Mouse (Mus musculus) left cerebral cortex, postnatal 25 days (tissue): ENCODE measurements around the gene Chst12. TPM values are rescaled to one million over a fixed set of nuclear protein-coding genes. Genes with fewer than 3 reads are reported as not detected.

Source experiments
- DNase-seq, 2 experiments: peaks; one replicate each; pipeline ENCODE4 v3.0.0; 2022; ENCODE audit warnings: low spot score in 2 of 2, mixed read lengths in 1 of 2
- intact Hi-C: fragments of 180-260 bp; cut with DNase I; formaldehyde crosslinking; loops from one replicate; pipeline ENCODE4 v1.15.1; 2025
- total RNA-seq, 2 experiments: library from RNA; stranded (reverse); gene quantifications; 2 replicates each; pipeline ENCODE4 v1.2.3; 2021

The Chst12 gene
- total RNA-seq, 2 experiments from 2014 or later = 17.0 to 17.3 TPM

GRCm38 (mm10) chr5:140514799-140515486, 9.6 kb downstream of the Chst12 start:
- no peak for DNase-seq
- intact Hi-C loops = no loop called here

DNA sequence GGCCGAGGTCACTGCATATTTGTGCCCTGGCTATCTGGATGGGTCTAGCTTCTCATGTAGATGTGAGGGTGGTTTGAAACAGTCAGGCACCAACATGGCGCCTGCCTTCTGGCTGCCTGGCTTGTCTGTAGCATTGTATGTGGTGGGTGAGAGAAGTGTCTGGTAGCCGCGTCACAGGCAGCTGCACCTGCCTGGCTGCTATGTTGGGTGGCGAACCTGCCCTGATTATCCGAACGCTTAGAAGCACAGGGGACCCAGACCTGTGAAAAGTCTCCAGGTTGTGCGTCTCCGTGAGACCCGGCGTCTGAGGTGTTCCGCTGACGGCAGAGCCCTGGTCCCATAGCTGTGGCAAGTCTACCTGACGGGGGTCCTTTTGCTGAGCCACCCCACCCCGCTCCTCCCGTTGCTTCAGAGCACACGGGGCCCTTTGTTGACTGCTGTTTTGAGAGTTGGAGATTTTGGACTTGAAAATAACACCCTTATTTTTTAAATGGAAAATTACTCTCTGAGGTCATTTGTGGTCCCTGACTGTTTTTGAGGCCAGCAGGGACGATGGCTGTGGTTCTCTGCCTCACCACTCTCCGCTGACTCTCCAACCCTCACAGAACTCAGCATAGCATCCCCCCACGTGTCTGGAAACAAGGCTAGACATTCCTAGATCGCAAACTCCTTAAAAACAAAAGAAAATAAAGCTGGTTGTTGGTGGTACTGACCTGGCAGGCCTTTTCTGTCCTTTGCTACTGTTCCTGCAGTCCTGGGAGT, 12.0 kb downstream of the Chst12 start:
- intact Hi-C loops = no loop called here
- no peak for DNase-seq

GRCm38 (mm10) chr5:140517921-140518230, 12.5 kb downstream of the Chst12 start:
- intact Hi-C loops = no loop called here
- DNase-seq = no peak

DNA sequence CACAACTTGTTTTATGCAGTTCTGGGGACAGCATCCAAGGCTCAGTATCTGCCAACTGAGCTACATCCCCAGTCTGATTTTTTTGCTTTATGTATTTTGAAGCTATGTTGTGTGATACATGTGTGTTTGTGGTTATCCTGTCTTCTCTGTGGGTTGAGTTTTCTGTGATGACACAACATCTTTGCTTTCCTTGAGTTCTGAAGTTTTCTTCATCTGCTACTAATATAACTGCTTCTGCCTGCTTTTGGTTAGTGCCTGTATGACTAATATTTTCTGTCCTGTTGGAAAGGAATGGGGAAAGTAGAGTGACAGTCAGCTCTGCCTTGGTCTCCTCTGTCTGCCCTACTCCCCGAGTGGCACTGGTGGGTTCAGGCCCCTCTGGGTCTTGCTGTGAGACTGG, 15.8 kb downstream of the Chst12 start:
- no peak for DNase-seq
- intact Hi-C loops = no loop called here

DNA sequence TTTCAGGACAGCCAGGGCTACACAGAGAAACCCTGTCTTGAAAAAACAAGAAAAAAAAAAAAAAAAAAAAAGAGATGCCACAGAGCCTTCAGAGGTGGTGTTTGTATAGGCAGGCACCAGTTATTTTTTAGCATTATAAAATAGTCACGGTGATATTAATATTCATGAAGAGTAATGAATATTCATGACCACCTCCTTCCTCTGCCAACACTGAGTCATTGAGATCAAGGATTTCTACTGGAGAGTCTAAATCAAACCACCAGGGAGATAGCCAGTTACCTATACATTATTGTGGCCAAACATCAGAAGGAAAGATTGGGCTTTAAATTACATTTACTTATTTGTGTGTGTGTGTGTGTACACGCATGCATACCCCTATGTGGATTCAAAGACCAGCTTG, 21.4 kb downstream of the Chst12 start:
- no peak for DNase-seq
- intact Hi-C loops = no loop called here

GRCm38 (mm10) chr5:140538111-140538683, 32.8 kb downstream of the Chst12 start:
- intact Hi-C loops = loop anchor here (5.0 kb wide), 2 partner anchors 121 to 701 kb away; partner anchors contain the start of gene Eif3b
- no peak for DNase-seq

GRCm38 (mm10) chr5:140540106-140540505, 34.8 kb downstream of the Chst12 start:
- peak; percentile 73 to 77 for DNase-seq
- intact Hi-C loops = loop anchor here (1.0 to 2.0 kb wide), 3 partner anchors 124 to 209 kb away; no protein-coding TSS in a partner anchor

GRCm38 (mm10) chr5:140542811-140543575, 37.6 kb downstream of the Chst12 start:
- peak; percentile 52 to 60 for DNase-seq
- intact Hi-C loops = loop anchor here (2.0 kb wide), 1 partner anchor 66 kb away; no protein-coding TSS in a partner anchor

- intact Hi-C loops = no loop called here
- DNase-seq = no peak
These were observed 40.3 kb downstream of the Chst12 start for GRCm38 (mm10) chr5:140545651-140546050.

DNA sequence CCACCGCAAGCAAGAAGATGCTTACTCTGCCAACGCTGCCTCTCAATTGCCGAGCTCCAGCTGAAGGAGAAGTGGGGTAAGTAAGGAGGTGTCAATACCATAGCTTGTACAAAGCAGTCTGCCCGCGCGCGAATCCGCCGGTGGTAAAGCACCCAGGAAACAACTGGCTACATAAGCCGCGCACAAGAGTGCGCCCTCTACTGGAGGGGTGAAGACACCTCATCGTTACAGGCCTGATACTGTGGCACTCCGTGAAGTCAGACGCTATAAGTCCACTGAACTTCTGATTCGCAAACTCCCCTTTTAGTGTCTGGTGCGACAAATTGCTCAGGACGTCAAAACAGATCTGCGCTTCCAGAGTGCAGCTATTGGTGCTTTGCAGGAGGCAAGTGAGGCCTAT, 41.0 kb downstream of the Chst12 start:
- intact Hi-C loops = no loop called here
- DNase-seq = no peak

DNA sequence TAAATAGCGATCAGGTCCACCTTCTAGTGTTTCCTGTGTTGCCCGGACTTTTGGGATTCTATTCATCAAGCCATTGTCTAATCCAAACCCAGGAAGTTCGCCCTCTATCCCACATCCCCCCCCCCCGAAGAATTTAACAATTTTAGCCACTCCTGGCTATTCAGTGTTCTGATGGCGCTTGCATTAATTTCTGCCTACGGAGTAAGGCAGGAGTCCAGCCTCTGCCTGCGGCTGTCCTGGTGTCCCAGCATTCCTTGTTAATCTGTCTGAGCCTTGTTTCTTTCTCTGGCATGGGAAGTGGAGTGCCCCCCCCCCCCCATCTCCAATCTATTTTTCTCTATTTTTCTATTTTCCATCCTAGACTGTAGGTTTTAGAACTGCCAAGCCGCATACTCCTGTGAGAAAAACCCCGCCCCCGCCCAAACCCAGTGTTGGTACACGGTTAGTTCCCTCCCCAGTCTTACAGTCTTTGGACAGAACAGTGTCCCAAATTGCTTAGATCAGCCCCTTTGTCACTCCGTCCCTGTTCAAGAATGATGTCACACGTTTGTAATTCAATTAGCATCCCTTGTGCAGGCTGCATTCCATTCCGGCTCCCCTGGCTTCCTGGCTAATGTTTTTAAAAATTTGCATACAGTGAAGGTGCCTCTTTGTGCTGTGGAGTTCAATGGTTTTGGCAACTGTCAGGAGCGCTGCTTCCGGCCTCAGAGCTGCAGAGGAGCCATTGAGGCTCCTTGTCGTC, 44.1 kb downstream of the Chst12 start:
- intact Hi-C loops = no loop called here
- peak in 1 of 2 experiments; percentile 69 for DNase-seq

- no peak for DNase-seq
- intact Hi-C loops = no loop called here
These were observed 48.4 kb downstream of the Chst12 start for GRCm38 (mm10) chr5:140553719-140554118.

- DNase-seq = no peak
- intact Hi-C loops = no loop called here
These were observed 51.5 kb downstream of the Chst12 start for GRCm38 (mm10) chr5:140556859-140557258.

DNA sequence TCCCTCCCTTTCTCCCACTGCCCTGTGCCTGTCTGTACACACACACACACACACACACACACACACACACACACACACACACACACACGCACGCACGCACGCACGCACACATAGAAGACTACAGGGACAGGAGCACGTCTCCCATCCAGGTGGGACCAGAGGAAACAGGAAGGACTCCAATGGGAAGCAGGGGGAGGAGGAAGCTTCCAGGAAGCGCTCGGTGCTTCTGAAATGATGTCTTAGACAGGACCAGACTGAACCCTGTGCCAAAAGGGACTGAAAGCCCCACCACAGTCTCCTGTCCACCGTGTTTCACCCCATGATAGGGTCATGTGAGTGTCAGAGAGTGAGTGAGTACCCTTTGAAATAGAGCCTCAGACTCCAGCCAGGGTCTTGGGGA, 57.3 kb downstream of the Chst12 start:
- intact Hi-C loops = no loop called here
- no peak for DNase-seq

GRCm38 (mm10) chr5:140564896-140565295, 59.5 kb downstream of the Chst12 start, which contains the start of gene Grifin:
Gene Grifin (minus strand): TSS chr5:140565071.
- no peak for DNase-seq
- intact Hi-C loops = no loop called here

- DNase-seq = peak; percentile 14 to 24
- intact Hi-C loops = no loop called here
These were observed 60.1 kb downstream of the Chst12 start for GRCm38 (mm10) chr5:140565451-140565850.

DNA sequence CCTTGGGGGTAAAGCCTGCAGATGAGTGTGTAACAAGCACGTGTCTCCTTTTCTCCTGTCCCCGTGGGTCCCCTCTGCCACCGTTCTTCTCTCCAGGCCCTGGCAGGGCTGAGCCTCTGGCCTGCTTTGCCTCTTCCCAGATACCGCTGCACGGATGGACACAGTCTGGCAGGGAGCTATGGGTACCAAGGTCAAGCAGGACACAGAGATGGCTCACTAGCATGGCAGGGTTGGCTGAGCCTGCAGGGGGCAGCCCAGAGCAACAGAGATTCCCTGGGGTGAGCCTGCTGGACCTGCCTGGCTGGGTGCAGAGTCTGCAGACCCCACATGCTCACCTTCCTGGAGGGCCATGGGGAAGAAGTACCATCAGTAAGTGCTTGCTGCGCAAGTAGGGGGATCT, 60.5 kb downstream of the Chst12 start:
- intact Hi-C loops = no loop called here
- DNase-seq = peak; percentile 30 to 45

DNA sequence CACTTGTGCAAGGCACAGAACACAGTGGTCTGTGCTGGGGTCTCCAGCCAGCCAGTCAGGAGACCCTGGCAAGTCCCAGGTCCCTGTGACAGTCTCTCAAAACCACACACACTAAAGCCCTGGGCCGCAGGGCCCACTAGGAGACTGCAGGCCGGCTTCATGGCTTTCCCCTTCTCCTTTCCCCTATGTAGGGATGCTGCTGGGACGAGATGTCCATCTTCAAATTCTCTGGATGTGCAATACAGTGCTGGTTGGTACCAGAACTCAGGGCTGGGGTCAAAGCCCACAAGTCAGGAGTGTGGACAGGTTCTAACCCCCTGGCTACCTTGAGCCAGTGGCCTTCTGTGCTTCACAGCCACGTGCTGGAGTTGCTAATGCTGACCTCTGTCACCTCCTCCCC, 60.9 kb downstream of the Chst12 start:
- no peak for DNase-seq
- intact Hi-C loops = no loop called here

DNA sequence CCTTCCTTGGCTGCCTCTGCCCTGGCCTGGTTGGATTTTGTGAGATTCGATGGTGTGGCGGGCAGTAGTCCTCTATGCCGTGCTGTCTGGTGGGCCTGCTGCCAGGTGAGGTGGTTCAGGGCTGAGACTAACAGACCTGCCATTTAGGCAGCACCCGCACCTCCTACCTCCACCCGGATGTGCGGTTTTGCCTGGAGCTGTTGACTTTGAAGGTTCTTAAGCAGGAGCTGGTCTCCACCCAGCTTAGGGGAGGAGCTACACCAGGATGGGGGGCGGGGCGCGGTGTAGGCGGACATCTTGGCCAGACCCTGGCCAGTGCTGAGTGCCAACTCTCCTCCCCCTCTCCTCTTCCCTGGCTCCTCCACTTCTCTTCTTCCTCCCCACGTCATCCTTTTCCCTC, 62.0 kb downstream of the Chst12 start:
- intact Hi-C loops = no loop called here
- peak in 1 of 2 experiments; percentile 42 for DNase-seq
